Mouse (Mus musculus) adrenal gland, adult 18-20 months (tissue): ENCODE data around the gene Notum. TPM values are rescaled to one million over a fixed set of nuclear protein-coding genes. Genes with fewer than 3 reads are reported as not detected.

Source experiments
- DNase-seq, 2 experiments: peaks; one replicate each; pipeline ENCODE4 v3.0.0; 2021 to 2022; ENCODE audit warnings: low spot score in 2 of 2
- microRNA-seq, 2 experiments: library from miRNA; unstranded; fragments of <30 nt; microRNA quantifications; one replicate each; pipeline ENCODE4 v1.2.0; 2021; ENCODE audit warnings: borderline number of aligned reads in 2 of 2
- total RNA-seq, 2 experiments: library from RNA; stranded (reverse); gene quantifications; 1 replicate in 1 of 2; 2 replicates in 1 of 2; pipeline ENCODE4 v1.2.3; 2021

Notum gene
- total RNA-seq, 2 experiments from 2014 or later, result 2.8 to 6.6 TPM

GRCm38 (mm10) chr11:120620195-120620594 is 40.8 kb downstream of the Notum start:
- DNase-seq, result no peak

GRCm38 (mm10) chr11:120618619-120619535 is 42.1 kb downstream of the Notum start:
- no peak for DNase-seq

DNA sequence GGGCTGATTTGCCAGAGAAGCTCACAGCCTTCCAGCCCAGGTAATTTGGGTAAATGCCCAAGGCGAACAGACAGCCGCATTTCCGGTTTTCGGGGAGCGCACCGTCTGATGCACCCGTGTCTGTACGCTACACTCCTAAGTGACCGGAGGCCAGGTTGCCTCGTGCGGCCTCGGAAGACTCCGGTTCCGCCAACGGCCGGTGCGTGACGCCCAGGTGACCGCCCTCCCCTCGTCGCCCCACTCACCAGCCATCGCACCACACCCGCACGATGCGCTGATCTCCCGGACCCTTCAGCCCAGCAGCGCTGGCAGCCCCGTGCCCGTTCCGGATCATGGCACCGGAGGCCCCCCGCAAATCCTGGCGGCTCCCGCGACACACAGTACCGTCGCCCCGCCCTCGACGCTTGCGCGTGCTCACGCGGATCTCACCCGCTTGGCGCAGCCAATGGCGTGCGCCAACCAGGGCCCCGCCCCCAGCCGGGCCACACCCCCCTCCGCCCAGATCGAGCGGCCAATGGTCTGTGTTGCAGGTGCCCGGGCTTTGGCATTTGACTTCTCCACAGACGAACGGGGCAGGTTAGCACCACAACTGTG is 43.4 kb downstream of the Notum start, which contains the start of gene Pcyt2:
Gene Pcyt2, minus strand, starts transcription at position 418 of the 594 bp plus-strand sequence.
- DNase-seq, result peak; percentile 94

DNA sequence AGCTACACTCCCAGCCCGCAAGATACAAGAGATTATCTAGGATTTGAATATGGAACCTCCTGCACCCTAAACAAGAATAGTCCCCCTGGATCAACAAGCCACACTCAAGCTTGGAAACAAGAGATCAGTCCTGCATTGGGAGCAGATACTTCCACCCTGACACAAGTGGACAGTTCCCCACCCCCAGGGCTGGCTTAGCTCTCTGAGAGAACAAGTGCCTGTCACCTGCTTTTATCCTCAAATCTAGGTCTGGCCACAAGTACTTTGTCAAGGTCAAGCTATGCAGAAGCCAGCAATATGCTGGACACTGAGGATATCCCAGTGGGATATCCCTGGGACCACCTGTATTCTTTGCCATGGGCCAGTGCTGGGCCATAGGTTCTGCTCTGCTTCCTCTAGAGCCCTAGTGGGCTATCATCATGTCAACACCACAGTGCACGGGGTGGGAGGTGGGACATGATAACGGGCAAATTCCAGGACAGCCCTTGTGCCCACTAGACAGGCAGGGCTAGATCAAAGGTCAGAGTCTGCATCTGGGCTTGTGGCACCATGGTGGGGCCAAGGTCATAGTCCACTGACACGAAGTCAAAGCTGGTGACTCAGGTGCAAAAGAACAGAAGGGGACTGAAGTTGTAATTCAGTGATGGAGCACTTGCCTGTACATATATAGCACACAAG is 44.2 kb downstream of the Notum start:
- no peak for DNase-seq

- no peak for DNase-seq
Measured at GRCm38 (mm10) chr11:120615606-120616203, 45.3 kb downstream of the Notum start.

DNA sequence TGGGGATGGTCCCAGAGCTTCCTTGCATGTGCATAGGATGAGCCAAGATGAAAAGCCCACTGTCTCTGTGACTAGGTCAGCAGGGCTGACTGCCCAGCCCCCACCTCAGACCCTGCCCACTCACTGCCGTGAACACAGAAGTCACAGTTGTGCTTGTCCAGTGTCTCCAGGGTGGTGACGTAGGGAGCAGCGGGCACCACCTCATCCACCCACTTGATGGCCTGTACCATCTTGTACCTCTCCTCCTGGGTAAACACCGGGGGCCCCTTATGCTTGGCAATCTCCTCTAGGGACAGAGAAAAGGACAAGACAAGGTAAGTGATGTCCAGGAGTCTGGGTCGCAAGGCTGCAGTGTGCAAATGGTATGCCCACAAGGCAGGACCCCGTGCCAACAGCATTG is 45.8 kb downstream of the Notum start:
- DNase-seq, result no peak

GRCm38 (mm10) chr11:120613976-120614375 is 47.0 kb downstream of the Notum start:
- DNase-seq, result no peak

- DNase-seq, result no peak
Measured at GRCm38 (mm10) chr11:120613481-120613972, 47.4 kb downstream of the Notum start.

DNA sequence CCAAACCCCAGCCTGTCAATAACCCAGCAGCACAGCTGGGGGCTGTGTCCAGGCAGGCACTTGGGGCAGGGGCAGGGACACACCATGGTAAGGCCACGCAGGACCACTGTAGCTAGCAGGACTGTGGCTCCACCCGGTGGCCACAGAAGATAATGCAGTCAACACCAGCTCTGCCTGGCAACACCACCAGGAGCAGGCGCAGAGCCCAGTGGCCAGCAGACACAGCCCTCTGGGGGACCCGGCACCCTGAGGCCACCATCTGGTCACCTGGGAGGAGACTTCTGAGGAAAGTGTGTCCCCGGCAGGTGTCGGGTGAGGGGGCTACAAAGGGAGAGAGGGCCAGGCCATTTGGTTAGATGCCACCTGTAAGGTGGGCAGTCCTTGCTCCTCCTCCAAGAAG is 48.2 kb downstream of the Notum start:
- peak; percentile 70 to 72 for DNase-seq

GRCm38 (mm10) chr11:120610477-120611046 is 50.4 kb downstream of the Notum start:
- DNase-seq, result no peak

GRCm38 (mm10) chr11:120609250-120609649 is 51.7 kb downstream of the Notum start:
- peak in 1 of 2 experiments; percentile 26 for DNase-seq

DNA sequence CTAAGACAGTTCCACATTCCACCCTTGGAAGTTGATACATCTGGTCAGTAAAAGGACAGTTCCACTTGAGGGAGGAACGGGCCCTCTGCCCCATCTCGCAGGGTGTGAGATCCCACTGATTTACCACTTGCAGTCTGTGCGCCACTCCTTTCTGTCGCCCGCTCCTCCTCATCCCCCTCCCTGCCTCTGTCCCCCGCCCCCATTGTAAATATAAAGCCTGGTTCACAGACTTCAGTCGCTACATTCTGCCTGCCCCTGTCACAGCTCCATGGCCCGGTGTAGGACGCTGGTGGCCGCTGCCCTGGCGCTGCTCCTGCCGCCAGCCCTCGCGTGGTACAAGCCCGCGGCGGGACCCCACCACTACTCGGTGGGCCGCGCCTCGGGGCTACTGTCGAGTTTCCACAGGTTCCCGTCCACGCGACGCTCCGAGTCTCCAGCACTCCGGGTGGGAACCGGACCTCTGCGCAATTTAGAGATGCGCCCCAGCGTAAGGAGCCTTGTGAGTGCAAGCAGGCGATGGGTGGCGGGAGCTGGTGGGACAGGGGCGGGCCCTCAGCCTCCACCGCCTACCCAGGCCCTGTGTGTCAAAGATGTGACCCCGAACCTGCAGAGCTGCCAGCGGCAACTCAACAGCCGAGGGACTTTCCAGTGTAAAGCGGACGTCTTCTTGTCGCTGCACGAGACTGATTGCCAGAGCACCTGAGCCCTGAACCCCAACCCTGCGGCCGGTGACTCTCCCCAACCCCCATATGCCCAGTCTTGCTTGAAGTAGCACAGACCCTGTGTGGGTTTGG is 52.5 kb downstream of the Notum start, which contains the start of gene Npb:
Gene Npb, plus strand, starts transcription at position 237 of the 794 bp plus-strand sequence.
- DNase-seq, result no peak

DNA sequence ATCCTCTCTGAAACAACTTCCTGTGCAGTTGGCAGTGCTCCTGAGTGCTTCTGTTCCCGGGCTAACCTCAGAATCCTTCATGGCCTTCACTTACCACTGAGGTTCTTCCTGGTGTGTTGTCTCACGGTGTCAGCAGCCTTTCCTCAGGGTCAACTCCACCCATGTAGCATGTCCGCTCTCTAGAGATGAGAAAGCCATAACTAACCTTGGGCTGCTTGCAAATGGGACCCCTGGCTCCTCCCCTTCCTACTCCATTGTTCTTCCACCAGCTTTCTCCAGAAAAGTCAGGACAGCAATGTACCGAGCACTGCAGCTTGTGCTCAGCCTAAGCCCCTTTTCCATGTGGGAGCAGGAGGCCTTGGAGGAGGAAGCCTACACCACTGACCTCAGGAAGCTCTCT is 54.2 kb downstream of the Notum start:
- no peak for DNase-seq

- DNase-seq, result no peak
Measured at GRCm38 (mm10) chr11:120605667-120606066, 55.3 kb downstream of the Notum start.

Small RNA genes within 50 kb of the gene (microRNA-seq; reads per million reads assigned to microRNA genes)
- 0 to 2.4 reads per million in 2 experiments for gene Mir6936

Other genes with a start within 250 kb of the Notum start
- 10 to 100 TPM; 85.2 to 95.8 TPM for gene Nploc4, start 223.5 kb downstream of the Notum start, total RNA-seq
- 1 to 10 TPM in 1 of 2 experiments, not detected in 1; 4.5 TPM for gene Tspan10, start 218.5 kb downstream of the Notum start, total RNA-seq
- under 1 TPM in 1 of 2 experiments, not detected in 1; 0.27 TPM for gene Pde6g, start 207.7 kb downstream of the Notum start, total RNA-seq
- 10 to 100 TPM; 19.8 to 30.4 TPM for gene Oxld1, start 203.1 kb downstream of the Notum start, total RNA-seq
- 10 to 100 TPM; 36.0 to 37.3 TPM for gene Ccdc137, start 203.1 kb downstream of the Notum start, total RNA-seq
- gene Arl16, start 193.6 kb downstream of the Notum start, total RNA-seq, result 10 to 100 TPM; 21.5 to 22.3 TPM
- 100 to 1,000 TPM; 104 to 140 TPM for gene Mrpl12, start 176.6 kb downstream of the Notum start, total RNA-seq
- gene Slc25a10, start 169.3 kb downstream of the Notum start, total RNA-seq, result 100 to 1,000 TPM in 1 of 2 experiments, 10 to 100 TPM in 1; 97.2 to 106 TPM
- gene Gcgr, start 130.5 kb downstream of the Notum start, total RNA-seq, result 1 to 10 TPM in 1 of 2 experiments, under 1 TPM in 1; 0.96 to 3.0 TPM
- gene Mcrip1, start 111.4 kb downstream of the Notum start, total RNA-seq, result 10 to 100 TPM; 46.6 to 57.8 TPM
- gene Ppp1r27, start 110.0 kb downstream of the Notum start, total RNA-seq, result 1 to 10 TPM in 1 of 2 experiments, under 1 TPM in 1; 0.42 to 1.1 TPM
- 100 to 1,000 TPM; 440 to 468 TPM for gene P4hb, start 87.9 kb downstream of the Notum start, total RNA-seq
- gene Arhgdia, start 79.6 kb downstream of the Notum start, total RNA-seq, result 100 to 1,000 TPM; 326 to 340 TPM
- 10 to 100 TPM; 80.7 to 92.4 TPM for gene Alyref, start 62.8 kb downstream of the Notum start, total RNA-seq
- 10 to 100 TPM; 75.5 to 95.4 TPM for gene Anapc11, start 62.8 kb downstream of the Notum start, total RNA-seq
- 1 to 10 TPM in 1 of 2 experiments, not detected in 1; 1.2 TPM for gene Npb, start 52.7 kb downstream of the Notum start, total RNA-seq
- 100 to 1,000 TPM; 300 to 301 TPM for gene Pcyt2, start 43.2 kb downstream of the Notum start, total RNA-seq
- gene Sirt7, start 35.9 kb downstream of the Notum start, total RNA-seq, result 10 to 100 TPM; 34.3 to 70.6 TPM
- gene Mafg, start 27.6 kb downstream of the Notum start, total RNA-seq, result 10 to 100 TPM; 56.3 to 69.3 TPM
- 1 to 10 TPM; 1.4 to 2.1 TPM for gene Pycr1, start 17.4 kb downstream of the Notum start, total RNA-seq
- gene Myadml2, start 13.0 kb downstream of the Notum start, total RNA-seq, result under 1 TPM in 1 of 2 experiments, not detected in 1; 0.99 TPM
- gene Aspscr1, start 11.8 kb upstream of the Notum start, total RNA-seq, result 10 to 100 TPM; 62.6 to 77.7 TPM
- gene Cenpx, start 52.6 kb upstream of the Notum start, total RNA-seq, result 10 to 100 TPM; 46.3 to 52.8 TPM
- gene Lrrc45, start 52.8 kb upstream of the Notum start, total RNA-seq, result 10 to 100 TPM; 24.6 to 30.3 TPM
- 10 to 100 TPM in 1 of 2 experiments, 1 to 10 TPM in 1; 6.6 to 15.5 TPM for gene Rac3, start 60.3 kb upstream of the Notum start, total RNA-seq
- 100 to 1,000 TPM in 1 of 2 experiments, 10 to 100 TPM in 1; 27.6 to 104 TPM for gene Dcxr, start 66.1 kb upstream of the Notum start, total RNA-seq
- gene Cbr2, start 70.9 kb upstream of the Notum start, total RNA-seq, result 10 to 100 TPM in 1 of 2 experiments, 1 to 10 TPM in 1; 6.4 to 14.9 TPM
- 10 to 100 TPM; 10.1 to 14.6 TPM for gene Hmga1b, start 101.6 kb upstream of the Notum start, total RNA-seq
- gene Rfng, start 123.0 kb upstream of the Notum start, total RNA-seq, result 10 to 100 TPM; 18.5 to 19.4 TPM
- 100 to 1,000 TPM; 118 to 138 TPM for gene Gps1, start 123.1 kb upstream of the Notum start, total RNA-seq
- 10 to 100 TPM; 47.8 to 57.2 TPM for gene Dus1l, start 135.2 kb upstream of the Notum start, total RNA-seq
- gene Fasn, start 163.4 kb upstream of the Notum start, total RNA-seq, result 1,000 to 10,000 TPM; 2,155 to 5,020 TPM